Mouse (Mus musculus): Measurements from ENCODE around the gene Vgll4. TPM values are rescaled to one million over a fixed set of nuclear protein-coding genes. Genes with fewer than 3 reads are reported as not detected.

Vgll4 gene
- polyA plus RNA-seq, 1 experiment from 2014 or later = 87.0 TPM

GRCm38 (mm10) chr6:114860677-114861568, 108.9 kb downstream of the Vgll4 start:
- 67% methylated on average over 14 of the region's 14 CpGs for WGBS
- peaks cover 9% of the 10 kb centered on the region for H3K4me1 ChIP-seq

DNA sequence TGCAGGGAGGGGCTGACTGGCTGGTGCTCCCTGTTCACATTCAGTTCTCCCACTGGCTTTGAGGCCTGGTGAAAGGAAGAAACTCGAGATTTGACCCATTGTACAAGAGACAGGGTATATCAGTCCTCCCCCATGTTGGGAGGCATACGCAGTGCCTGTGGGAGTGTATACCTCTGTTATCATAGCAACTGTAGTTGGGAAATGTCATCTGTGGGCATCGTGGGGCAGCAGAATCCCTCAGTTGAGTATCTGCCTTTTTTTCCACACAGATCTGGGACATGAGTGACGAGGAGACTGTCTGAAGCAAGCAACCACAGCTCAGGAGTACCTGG, 111.1 kb downstream of the Vgll4 start:
- H3K4me1 ChIP-seq = peaks cover 18% of the 10 kb centered on the region; the same call in 1 of the 2 replicates
- H3K27ac ChIP-seq = no peak overlapping the region
- no peak overlapping the region for H3K4me2 ChIP-seq
- peaks cover 16% of the 10 kb centered on the region for H3K36me3 ChIP-seq
- 85% methylated on average over 4 of the region's 4 CpGs for WGBS
- H3K9me3 ChIP-seq = no peaks in the 10 kb centered on the region
- H3K9ac ChIP-seq = no peak overlapping the region
- H3K4me3 ChIP-seq (replicated peaks) = no peak overlapping the region
- H3K27me3 ChIP-seq (replicated peaks) = no peaks in the 10 kb centered on the region
- ATAC-seq (ENCODE audit: insufficient read depth, low FRiP score, low read depth) = no peak

More at GRCm38 (mm10) chr6:114860677-114861568, 108.9 kb downstream of the Vgll4 start:
- Histone ChIP-seq H3K9me3 (no peaks in the 10 kb centered on the region), H3K27ac (peak overlapping the region; percentile 65), H3K4me3 (replicated peaks) (no peak overlapping the region), H3K36me3 (peaks cover 20% of the 10 kb centered on the region), H3K4me2 (no peak overlapping the region), H3K27me3 (replicated peaks) (no peaks in the 10 kb centered on the region), H3K9ac (no peak overlapping the region)
- ATAC-seq (ENCODE audit: insufficient read depth, low FRiP score, low read depth) = peak; percentile 73

- H3K4me2 ChIP-seq = no peak overlapping the region
- H3K4me3 ChIP-seq (replicated peaks) = no peak overlapping the region
- H3K9me3 ChIP-seq = no peaks in the 10 kb centered on the region
- H3K4me1 ChIP-seq = peaks cover 18% of the 10 kb centered on the region; the same call in 1 of the 2 replicates
- no peak overlapping the region for H3K27ac ChIP-seq
- no peak for ATAC-seq (ENCODE audit: insufficient read depth, low FRiP score, low read depth)
- H3K27me3 ChIP-seq (replicated peaks) = no peaks in the 10 kb centered on the region
- 83% methylated on average over 3 of the region's 3 CpGs for WGBS
- no peak overlapping the region for H3K9ac ChIP-seq
- H3K36me3 ChIP-seq = peaks cover 16% of the 10 kb centered on the region
Observed at GRCm38 (mm10) chr6:114857996-114858721, 111.6 kb downstream of the Vgll4 start.

GRCm38 (mm10) chr6:114856501-114856900, 113.3 kb downstream of the Vgll4 start:
- H3K4me3 ChIP-seq (replicated peaks) = no peak overlapping the region
- peaks cover 7% of the 10 kb centered on the region for H3K36me3 ChIP-seq
- no peak for ATAC-seq (ENCODE audit: insufficient read depth, low FRiP score, low read depth)
- peaks cover 16% of the 10 kb centered on the region; the same call in 1 of the 2 replicates for H3K4me1 ChIP-seq
- no peaks in the 10 kb centered on the region for H3K9me3 ChIP-seq
- 67% methylated on average over 4 of the region's 4 CpGs for WGBS
- no peak overlapping the region for H3K9ac ChIP-seq
- H3K27me3 ChIP-seq (replicated peaks) = no peaks in the 10 kb centered on the region
- H3K27ac ChIP-seq = no peak overlapping the region
- H3K4me2 ChIP-seq = no peak overlapping the region

- Histone ChIP-seq H3K4me3 (replicated peaks) (no peak overlapping the region), H3K9me3 (no peaks in the 10 kb centered on the region), H3K9ac (no peak overlapping the region), H3K27me3 (replicated peaks) (no peaks in the 10 kb centered on the region), H3K4me2 (no peak overlapping the region), H3K4me1 (peaks cover 14% of the 10 kb centered on the region; the same call in 1 of the 2 replicates), H3K27ac (no peak overlapping the region), H3K36me3 (peaks cover 1% of the 10 kb centered on the region)
- no peak for ATAC-seq (ENCODE audit: insufficient read depth, low FRiP score, low read depth)
- WGBS = 43% methylated on average over 3 of the region's 3 CpGs
Observed at GRCm38 (mm10) chr6:114855644-114856043, 114.2 kb downstream of the Vgll4 start.

GRCm38 (mm10) chr6:114854368-114854767, 115.4 kb downstream of the Vgll4 start:
- Histone ChIP-seq H3K27me3 (replicated peaks) (no peaks in the 10 kb centered on the region), H3K9ac (no peak overlapping the region), H3K9me3 (no peaks in the 10 kb centered on the region), H3K4me1 (peaks cover 14% of the 10 kb centered on the region; the same call in 1 of the 2 replicates), H3K4me2 (no peak overlapping the region), H3K36me3 (no peaks in the 10 kb centered on the region), H3K4me3 (replicated peaks) (no peak overlapping the region), H3K27ac (no peak overlapping the region)
- WGBS = 47% methylated on average over 2 of the region's 2 CpGs
- no peak for ATAC-seq (ENCODE audit: insufficient read depth, low FRiP score, low read depth)

- 50% methylated on average over 3 of the region's 3 CpGs for WGBS
- Histone ChIP-seq H3K4me3 (replicated peaks) (no peak overlapping the region), H3K27ac (no peak overlapping the region), H3K27me3 (replicated peaks) (no peaks in the 10 kb centered on the region), H3K4me2 (no peak overlapping the region), H3K9me3 (no peaks in the 10 kb centered on the region), H3K36me3 (no peaks in the 10 kb centered on the region), H3K4me1 (peaks cover 14% of the 10 kb centered on the region; the same call in 1 of the 2 replicates), H3K9ac (no peak overlapping the region)
- ATAC-seq (ENCODE audit: insufficient read depth, low FRiP score, low read depth) = no peak
Observed at GRCm38 (mm10) chr6:114852739-114853138, 117.1 kb downstream of the Vgll4 start.

GRCm38 (mm10) chr6:114851688-114852087, 118.1 kb downstream of the Vgll4 start:
- no peak overlapping the region for H3K4me2 ChIP-seq
- no peak overlapping the region for H3K9ac ChIP-seq
- H3K4me1 ChIP-seq = peaks cover 14% of the 10 kb centered on the region; the same call in 1 of the 2 replicates
- H3K36me3 ChIP-seq = no peaks in the 10 kb centered on the region
- H3K27ac ChIP-seq = no peak overlapping the region
- H3K4me3 ChIP-seq (replicated peaks) = no peak overlapping the region
- WGBS = 39% methylated on average over 7 of the region's 7 CpGs
- ATAC-seq (ENCODE audit: insufficient read depth, low FRiP score, low read depth) = no peak
- no peaks in the 10 kb centered on the region for H3K9me3 ChIP-seq
- no peaks in the 10 kb centered on the region for H3K27me3 ChIP-seq (replicated peaks)

- Histone ChIP-seq H3K4me3 (replicated peaks) (no peak overlapping the region), H3K9ac (no peak overlapping the region), H3K4me1 (peaks cover 8% of the 10 kb centered on the region; the same call in 1 of the 2 replicates), H3K27me3 (replicated peaks) (no peaks in the 10 kb centered on the region), H3K9me3 (no peaks in the 10 kb centered on the region), H3K36me3 (no peaks in the 10 kb centered on the region), H3K4me2 (no peak overlapping the region), H3K27ac (no peak overlapping the region)
- ATAC-seq (ENCODE audit: insufficient read depth, low FRiP score, low read depth) = no peak
- 90% methylated on average over 8 of the region's 8 CpGs for WGBS
Observed at GRCm38 (mm10) chr6:114849787-114850186, 120.0 kb downstream of the Vgll4 start.

DNA sequence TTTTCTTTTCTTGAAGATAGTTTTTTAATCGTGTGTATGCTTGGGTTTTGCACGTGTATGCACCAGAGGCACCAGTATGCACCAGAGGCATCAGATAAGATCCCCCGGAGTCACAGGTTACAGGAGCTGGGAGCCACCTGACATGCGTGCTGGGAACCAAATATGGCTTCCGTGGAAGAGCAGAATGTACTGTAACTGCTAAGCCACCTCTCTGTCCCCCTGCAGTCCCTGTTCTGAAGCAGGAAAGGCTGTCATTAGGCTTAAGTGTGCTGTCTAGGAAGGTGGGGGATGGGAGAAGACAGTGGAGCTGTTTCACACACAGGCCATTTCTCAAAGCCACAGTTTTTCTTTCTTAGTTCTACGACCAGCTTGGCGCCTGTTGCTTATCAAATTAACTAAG, 121.0 kb downstream of the Vgll4 start:
- no peak overlapping the region for H3K9ac ChIP-seq
- no peak overlapping the region for H3K27ac ChIP-seq
- H3K4me3 ChIP-seq (replicated peaks) = no peak overlapping the region
- no peaks in the 10 kb centered on the region for H3K9me3 ChIP-seq
- no peaks in the 10 kb centered on the region for H3K4me1 ChIP-seq
- no peak overlapping the region for H3K4me2 ChIP-seq
- ATAC-seq (ENCODE audit: insufficient read depth, low FRiP score, low read depth) = no peak
- no peaks in the 10 kb centered on the region for H3K27me3 ChIP-seq (replicated peaks)
- no peaks in the 10 kb centered on the region for H3K36me3 ChIP-seq
- WGBS = 43% methylated on average over 7 of the region's 7 CpGs

DNA sequence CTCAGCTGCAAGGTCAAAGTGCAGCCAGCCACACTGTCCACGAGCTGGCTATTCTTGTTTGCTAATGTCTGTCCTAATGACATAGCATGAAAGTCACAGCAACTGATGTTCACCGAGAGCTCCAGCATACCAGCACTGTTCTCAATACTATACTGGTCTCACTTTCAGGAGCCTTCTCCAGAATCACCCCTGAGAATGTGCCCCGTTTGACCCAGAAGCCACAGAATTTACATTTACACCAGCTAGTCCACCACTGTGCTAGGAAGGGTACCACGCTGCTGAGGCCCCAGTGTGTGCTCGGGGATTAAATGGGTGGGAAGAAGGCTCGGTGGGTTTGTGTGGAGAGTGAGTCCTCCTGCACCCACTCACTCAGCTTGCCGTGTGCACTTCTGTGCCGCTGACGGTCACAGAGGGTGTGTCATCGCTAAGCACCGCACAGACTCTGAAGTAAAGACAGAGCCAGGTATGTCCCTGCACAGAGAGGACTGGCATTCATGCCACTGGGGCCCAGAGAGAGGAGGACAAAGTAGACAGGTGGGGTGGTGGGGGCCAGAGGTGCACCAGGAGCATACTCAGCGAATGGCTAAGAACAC, 122.1 kb downstream of the Vgll4 start:
- Histone ChIP-seq H3K27ac (no peak overlapping the region), H3K27me3 (replicated peaks) (no peaks in the 10 kb centered on the region), H3K9ac (no peak overlapping the region), H3K9me3 (no peaks in the 10 kb centered on the region), H3K4me2 (no peak overlapping the region), H3K36me3 (no peaks in the 10 kb centered on the region), H3K4me3 (replicated peaks) (no peak overlapping the region), H3K4me1 (no peaks in the 10 kb centered on the region)
- WGBS = 64% methylated on average over 12 of the region's 12 CpGs
- ATAC-seq (ENCODE audit: insufficient read depth, low FRiP score, low read depth) = 0 out of 2 replicates have a peak, but pooled peaks have one; percentile 20
